Mouse (Mus musculus) fibroblast of lung, adult 2 months (primary cell): ENCODE measurements around the gene Tal1.

Experiments
- DNase-seq: peaks from one replicate; pipeline ENCODE4 v3.0.0-alpha.2; 2011; ENCODE audit warnings: low read depth

Tal1 gene

DNA sequence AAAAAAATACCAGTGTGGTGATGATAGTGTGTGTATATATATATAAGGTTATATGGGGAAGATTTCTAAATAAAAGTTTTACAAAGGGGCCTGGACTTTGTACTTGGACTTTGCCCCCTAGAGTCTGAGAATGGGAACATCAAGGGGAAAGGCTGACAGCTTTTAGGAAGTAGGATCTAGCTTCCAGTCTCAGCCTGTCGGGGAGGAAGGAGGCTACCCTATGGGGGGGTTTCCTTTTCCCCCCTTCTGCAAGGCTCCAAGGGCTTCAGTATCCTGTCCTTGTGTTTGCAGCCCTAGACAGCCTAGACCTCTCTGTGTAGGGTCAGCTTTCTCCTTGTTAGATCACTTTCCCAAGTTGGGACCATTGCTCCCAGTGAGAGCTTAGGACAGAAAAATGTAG, 15.4 kb downstream of the Tal1 start:
- no peak for DNase-seq

DNA sequence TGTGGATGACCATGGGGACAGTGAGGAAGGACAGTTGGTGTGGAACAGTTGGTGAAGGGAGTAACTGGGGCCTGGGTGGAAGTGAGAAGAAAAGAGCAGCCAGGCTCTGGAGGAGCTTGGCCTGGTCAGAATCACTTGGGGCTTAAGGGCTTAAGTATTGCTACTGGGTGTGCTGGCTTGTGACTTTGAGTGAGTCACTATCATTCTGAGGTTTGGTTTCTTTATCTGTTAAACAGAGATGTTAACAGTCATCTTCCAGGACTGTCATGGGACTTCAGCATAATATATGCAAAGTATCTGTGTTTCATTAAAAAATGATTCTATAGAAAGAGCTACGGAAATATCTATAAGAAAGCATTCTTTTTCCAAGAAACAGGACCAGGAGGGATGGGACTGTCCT, 18.6 kb downstream of the Tal1 start:
- DNase-seq: no peak

DNA sequence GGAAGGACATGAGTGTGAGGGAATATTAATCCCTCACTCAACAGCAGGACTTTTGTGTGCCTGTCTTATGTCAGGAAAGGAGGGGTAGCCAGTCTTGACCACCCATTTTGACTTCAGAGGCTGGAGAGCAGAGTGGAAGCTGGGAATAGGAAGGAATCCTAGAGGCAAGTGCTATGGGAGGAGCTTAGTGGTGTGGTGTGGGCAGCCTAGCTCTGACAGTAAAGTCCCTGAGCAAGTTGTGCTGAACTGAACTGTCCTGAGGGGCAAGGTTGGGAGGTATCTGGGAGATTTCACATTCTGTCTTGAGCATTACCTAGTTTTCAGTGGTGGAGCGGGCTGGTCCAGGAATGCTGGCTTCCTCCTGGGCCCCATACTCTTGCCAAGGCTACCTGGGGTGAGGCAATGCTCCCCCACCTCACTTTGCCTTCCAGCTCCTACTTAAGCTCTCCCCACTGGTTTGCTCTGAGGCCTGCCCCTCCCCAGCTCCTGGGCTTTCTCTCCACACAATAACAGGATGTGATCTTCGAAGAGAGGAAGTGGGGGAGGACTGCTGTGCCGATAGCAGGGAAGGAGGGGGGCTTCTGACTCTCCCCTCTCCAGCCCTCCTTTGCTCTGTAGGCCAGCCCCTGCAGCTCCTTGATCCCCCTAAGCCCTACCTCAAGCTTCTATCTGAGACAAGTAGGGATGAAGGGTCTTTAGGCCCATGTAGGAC, 19.1 kb downstream of the Tal1 start:
- DNase-seq: no peak

DNA sequence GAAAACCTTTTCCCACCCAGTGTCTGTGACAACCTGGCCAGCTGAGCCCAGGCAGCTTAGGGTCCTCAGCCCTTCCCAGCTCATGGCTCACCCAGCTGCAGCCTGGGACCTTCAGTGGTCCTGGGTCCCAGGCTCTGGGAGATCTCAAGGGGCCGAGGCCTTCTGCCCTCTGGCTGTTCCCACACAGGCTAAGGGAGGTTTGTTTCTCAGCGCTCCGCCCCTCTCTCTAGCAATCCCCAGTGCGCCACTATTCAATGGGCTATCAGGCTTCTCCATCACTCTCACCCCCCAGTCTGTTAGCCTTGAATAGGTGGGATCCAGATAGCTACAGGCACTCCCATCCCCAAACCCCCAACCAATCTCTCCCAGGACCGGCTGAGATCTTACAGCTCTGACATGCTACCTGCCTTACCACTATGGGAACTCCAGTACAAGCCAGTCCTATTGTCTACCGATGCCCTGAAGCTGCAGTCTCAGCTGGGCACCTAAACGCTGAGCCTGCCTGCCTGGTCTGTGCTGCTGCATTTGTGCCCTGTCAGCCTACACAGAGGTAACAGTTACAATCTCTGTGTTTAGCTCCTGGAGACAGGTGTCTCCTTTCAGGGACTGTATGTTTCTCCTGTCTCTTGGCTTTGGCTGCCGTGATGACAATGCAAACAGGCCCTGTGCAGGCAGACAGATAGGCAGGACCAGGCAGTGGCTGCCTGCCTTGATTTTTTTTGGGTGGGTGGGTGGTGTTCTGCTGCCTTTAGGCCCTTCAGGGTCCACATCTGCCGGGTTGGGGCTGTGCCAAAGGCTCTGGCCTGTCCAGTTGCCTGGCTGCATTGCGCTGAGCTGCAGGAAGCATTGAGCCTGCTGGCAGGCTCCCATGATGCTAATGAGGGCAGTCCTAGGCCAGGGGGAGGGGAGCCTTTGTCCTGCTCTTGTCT, 22.9 kb downstream of the Tal1 start:
- no peak for DNase-seq

DNA sequence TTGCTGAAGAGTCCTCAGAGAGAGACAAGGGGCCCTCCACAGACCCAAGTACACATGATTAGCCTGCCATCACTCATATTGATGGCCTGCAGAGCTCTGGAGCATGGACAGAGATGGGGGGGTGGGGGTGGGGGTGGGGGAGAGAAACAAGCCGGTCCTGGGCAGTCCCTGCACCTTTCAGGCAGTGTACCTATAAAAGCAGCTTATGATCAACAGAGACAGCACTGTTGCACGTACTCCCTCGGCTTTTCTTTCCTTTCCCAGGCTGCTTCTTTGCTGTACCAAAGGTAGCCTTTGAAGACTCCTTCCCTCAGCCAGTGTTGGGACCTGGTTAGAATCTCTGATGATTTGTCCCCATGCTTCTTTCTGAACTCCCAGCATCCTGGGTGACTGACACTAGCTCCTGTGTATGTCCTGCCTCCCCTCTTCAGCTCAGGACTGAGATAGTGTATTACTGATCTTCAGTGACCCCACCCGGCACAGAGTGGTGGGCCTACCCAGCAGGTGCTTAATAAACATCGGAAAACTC, 23.7 kb downstream of the Tal1 start:
- DNase-seq: no peak

DNA sequence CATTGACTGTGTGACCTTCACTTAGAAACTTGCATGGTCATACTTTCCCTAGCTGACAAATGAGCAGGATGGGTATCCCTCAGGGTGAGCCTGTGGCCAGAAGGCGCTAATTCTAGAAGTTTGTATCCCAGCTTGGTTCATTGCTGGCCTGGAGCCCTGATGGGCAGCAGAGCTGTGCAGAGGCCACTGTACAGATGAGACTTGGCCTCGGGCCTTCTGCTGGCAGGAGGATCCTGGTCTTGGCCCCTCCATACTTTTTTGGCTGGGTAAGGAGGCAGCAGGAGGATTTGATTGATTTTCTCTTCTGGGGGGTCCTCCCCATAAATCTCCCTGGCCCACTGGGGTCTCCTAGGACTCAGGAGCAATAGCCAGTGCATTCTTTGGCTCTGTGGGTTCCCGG, 26.8 kb downstream of the Tal1 start:
- DNase-seq: no peak

DNA sequence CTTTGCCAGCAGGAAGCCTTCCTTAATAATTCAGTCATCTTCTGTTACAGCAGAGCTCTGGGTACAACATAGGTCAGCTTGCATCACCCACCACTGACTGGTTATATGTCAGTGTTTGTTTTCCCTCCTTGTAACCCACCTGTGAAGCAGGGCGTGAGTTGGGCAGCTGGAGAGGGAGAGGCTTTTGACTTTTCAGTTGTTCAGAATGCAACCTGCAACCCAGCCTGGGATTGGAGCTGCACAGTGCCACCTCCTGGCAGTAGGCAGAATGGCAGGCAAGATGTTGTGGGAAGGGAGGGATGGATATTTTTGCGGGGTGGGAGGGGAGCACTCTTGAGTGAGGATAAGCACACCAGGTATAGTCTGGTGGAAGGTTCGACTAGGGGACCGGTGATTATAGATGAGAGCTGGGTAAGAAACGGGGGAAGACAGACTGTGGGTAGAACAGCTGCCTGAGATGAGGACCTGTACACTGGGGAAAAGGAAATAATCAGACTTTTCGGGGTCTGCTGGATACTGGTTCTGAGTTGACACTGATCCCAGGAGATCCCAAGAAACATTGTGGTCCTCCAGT, 29.4 kb downstream of the Tal1 start:
- no peak for DNase-seq

DNA sequence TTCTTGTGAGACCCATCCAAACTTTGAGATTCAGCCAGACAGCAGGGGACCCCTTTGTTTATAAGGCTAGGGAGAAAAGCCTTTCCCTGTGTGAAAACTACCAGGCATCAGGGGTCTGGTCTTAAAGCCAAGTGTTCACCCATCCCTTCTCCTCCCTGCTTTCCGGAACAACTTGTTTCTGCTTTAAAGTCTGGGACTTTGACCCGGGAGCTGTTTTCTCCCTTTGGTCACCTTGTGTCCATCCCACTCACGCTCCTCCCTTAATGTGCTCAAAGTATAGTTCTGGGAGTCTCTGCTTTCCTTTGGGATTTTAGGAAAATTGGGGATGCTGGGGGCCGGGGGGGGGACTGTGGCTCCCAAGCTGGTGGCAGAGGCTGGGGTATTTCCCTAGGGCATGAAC, 30.0 kb downstream of the Tal1 start:
- no peak for DNase-seq

DNA sequence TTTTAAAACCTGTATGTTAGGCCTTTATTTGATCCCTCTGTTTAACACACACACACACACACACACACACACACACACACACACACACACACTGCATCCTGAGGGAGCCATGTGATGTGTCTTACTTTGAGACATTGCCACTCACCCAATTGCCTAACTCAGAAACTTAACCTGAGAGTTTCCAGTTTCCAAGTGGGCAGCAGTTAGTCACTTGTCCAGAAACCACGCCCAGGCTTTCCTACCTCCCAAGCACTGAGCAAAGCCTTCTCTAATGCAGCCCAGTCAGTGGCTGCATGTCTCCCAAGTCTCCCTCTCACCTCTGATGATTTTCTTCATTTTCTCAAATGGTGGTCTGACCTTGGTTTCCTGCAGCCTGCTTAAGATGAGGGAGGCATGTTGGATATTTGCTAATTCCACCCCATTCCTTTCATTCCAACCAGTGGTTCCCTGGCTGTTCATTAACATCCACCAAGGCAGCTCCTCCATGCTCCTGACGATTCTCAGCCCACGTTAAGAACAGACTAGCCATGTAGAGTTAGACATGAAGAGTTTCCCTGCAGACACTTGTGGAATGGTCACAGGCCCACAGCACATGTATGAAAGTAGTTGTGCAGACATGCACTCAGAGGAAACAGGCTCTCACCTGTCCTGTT, 30.7 kb downstream of the Tal1 start:
- DNase-seq: no peak

DNA sequence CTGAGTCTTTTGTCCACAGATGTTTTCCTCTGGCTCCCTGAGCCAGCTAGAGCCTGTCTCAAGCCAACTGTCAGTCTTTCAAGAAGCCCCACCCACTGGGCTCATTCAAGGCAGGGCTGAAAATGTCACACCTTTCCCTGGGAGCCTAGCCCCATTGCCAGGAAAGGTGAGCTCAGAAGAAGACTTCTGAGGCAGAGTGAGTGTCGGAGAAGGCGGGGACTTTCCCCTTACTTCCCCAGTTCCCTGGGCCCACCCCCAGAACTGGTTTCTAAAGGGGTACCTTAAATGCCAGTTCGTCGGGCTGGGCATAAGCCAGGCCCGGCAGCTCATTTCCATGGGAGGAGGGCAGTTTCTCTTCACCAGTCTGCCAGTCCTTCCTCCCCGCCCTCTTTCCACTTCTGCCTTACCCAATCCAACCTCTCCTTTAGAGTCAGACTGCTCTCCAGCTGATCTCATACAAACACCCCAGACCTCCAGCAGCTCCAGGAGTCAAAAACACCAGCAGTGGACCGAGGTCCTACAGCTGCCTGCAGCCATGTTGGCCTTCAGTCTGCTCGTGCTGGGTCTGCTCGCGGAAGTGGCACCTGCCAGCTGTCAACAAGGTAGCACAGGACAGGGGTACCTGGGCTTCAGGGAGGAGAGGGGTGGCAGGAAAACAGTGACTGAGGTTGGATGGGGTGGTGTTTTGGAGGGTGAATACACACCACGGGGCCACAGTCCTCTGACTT, 32.5 kb downstream of the Tal1 start, which contains the start of gene Pdzk1ip1:
Gene Pdzk1ip1, plus strand, starts transcription at position 98 of the 728 bp plus-strand sequence.
- DNase-seq: no peak

DNA sequence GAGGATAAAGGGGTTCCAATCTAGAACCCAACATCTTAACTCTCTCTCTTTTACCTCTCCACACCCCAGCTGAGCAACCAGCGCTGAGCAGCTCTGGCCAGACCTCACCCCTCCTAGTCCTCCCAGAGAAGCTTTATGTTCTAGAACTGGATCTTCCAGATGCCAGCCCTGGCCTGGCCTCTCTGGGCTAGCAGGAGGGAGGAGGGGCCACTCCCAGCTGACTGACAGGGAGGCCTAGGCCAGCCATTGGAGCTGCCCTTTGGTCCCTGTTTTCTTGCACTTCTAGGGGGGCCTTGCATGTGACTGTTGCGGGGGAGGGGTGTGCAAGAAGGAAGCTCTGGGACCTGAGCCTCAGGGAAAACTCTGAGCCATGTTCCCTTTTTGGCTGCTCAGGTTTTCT, 34.4 kb downstream of the Tal1 start:
- no peak for DNase-seq

DNA sequence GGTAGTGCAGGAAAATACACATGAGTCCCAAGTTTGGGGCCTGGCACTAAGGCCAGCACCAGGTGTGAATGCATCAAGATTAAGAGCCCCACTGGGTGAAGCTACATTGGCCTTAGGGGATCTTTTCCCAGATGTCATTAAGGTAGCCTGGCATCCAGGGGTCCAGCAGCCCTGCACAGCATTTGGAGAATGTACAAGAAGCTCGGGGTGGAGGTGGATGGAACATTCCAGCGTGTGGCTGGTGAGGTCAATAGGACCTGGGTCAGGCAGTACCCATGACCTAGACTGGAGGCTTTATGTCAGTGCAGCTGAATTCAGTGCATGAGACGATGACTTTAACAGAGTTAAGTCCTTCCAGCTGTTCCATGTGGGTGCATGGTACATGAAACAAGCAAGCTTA, 35.6 kb downstream of the Tal1 start:
- no peak for DNase-seq

DNA sequence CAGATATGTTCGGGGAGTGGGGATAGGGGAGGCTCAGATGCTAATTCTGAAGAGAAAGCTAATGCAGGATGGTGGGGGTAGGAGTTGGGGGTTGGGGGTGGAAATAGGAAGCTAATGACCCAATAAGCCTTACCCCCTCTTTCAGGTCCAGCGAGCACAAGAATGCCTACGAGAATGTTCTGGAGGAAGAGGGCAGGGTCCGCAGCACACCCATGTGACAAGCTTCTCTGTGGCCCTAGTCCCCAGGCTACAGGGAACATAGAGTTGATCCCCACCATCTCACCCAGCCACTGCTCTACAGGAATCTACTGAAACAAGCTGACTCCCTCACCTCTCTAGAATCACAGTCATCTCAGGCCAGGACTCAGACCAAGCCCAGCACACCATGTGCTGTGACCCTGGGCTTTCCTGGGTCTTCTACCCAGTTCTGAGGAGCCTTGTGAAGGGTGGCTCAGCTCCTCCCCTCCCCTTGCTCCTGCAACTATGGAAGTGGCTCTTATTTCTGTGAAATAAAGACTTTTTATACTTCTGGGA, 37.2 kb downstream of the Tal1 start:
- DNase-seq: no peak

DNA sequence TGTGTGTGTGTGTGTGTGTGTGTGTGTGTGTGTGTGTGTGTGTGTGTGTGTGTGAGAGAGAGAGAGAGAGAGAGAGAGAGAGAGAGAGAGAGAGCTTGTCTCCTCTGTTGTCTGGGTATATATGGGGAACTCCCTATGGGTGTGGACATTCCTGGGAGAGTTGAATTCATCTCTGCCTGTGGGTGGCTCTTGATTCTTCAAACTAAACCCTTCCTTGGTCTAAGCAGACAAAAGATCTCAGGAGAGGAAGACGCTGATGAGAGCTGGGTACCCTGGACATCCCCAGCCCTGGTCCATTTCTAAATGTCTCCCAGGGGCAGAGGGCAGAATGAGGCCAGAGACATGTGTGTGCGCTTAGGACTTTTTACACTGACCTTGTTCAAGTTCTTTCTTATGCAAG, 37.8 kb downstream of the Tal1 start:
- DNase-seq: no peak

DNA sequence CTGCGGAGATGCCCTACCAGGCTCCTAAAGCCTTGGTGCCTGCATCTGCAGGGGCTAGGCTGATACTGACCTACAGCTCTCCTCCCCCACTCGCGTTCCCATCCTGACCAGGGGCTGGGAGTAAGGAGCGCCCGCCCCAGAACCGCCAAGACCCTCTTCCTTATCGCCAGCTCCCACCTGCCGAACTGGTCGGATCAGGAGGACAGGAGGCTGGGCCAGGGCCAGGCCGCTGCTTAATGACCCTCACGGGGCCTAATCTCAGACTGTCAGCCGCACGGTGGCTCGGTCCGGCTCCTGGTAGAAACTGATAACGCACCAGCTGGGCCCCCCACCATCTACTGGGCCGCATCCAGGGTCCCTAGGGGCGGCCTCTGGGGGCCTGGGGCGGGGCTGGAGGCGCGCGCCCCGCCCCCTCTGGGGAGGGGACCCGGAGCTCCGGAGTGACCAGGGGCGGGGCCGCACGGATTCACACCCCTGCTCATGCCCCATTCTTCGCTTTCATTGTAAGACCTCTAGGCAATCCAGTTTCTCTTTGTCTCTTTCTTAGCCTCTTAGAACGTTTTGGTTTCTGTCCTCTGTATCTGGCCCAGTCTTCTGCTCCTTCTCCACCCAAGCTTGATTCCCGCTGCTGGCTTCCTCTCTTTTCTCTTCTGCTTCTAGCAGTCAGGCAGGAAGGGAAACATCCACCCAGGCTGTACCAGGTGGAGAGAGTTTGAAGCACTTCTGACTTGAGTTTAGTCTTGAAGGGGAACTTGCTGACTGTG, 39.6 kb downstream of the Tal1 start:
- DNase-seq: no peak

DNA sequence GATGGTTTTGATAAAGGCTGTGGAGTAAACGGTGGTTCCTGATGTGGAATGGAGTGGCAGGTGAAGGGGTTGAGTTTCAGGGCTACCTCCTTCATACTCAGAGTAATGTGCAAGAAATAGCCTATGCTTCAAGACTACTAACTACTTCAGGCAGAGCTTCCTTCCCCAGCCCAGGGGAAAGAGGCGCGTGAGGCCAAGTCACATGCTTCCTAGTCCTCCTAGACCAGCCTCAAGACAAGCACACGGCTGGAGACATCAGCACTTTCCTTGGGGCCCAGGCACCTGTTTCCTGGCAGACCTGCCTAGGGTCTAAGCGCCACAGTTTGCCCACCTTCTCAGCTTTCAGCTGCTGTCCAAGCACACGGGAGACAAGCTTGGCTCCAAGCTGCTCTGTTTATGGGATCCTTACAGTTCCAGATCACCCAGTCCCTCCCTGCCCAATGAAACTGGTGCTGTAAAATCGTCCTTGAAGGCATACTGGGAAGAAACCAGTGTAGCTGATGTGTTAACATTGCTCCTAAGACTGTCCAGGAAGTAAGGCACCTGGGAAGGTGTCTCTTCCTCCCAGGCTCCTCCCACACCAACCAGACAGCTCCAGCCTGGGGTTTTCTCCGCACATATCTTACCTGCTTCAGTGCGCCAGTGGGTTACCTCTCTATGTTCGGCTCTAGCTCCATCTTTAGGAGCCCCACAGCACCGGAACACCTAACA, 40.4 kb downstream of the Tal1 start:
- DNase-seq: no peak

DNA sequence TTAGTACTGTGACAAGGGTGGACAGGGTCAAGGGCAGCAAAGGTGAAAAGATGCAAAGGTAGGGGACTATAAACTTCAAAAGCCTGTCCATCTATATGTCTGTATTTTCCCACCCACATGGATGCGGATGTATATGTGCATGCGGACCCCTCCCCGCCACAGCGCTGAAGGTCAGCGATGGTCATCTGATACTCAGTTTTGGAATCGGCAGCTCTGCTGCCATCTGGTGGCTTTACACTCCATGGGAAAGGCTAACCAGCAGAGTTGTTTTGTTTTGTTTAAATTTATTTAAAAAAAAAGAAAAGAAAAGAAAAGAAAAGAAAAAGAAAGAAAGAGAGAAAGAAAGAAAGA, 40.9 kb downstream of the Tal1 start:
- DNase-seq: no peak

DNA sequence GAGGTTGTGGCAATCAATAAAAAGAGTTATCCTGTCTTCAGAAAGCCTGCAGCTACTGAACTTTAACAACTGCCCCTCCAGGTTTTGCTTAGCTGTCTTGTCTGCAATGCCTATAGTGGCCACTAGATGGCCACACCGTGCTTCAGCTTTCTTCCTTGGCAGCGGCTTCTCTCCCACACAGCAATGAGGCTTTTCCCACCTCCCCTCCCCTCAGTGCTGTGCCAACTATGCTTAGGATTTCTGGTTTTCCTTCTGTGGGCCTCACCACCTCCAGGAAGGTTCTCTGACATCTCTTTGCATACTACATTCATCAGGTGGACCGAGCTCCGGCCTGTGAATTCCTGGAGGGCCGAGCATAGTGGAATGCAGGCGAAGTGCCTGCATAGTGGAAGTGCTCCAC, 45.5 kb downstream of the Tal1 start:
- DNase-seq: no peak

DNA sequence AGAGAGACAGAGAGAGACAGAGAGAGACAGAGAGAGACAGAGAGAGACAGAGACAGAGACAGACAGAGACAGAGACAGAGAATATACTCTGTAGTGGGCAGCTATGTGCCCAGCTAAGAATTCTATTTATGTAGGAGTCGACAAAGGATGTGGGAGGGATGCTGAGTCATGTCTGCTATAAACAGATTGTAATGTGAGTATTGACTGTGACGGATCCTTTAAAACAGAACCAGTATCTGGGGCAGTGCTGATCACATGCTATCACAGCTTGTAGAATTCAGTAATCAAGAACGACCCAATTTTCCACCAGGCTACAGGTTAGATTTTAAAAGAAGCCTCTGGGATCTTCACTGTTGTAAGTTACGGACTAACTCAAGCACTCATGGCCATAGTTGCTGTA, 47.3 kb downstream of the Tal1 start:
- no peak for DNase-seq

DNA sequence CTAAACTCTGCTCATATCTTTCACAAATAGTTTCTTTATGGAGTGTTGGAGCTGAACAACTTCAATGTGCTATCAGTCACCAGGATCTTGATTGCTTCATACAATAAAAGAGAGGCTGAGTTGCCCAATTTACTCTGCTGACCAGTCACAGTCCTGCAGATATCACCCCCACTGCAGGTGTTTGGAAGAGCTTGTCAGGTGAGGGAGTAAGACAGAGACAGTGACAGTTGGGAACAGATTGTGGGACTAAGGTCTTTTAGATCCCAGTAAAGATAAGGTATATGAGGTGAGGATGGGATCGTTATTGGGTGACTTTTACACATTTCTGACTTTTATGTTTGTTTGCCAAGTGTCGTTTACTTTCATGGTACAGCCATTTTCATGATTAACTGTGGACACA, 54.9 kb downstream of the Tal1 start:
- DNase-seq: no peak
